Mouse (Mus musculus) frontal cortex, postnatal 25 days (tissue): Measurements from ENCODE around the gene Insl6.

Experiments
- DNase-seq, 2 experiments: peaks; one replicate each; pipeline ENCODE4 v3.0.0; 2022; ENCODE audit warnings: low spot score in 2 of 2

The Insl6 gene

GRCm38 (mm10) chr19:29325053-29325851, at the start of gene Insl6:
Gene Insl6 (minus strand): TSS chr19:29325356.
- DNase-seq = no peak

- no peak for DNase-seq
Measured at GRCm38 (mm10) chr19:29374947-29375346, 49.8 kb upstream of the Insl6 start.

- DNase-seq = no peak
Measured at GRCm38 (mm10) chr19:29373438-29373837, 48.3 kb upstream of the Insl6 start.

GRCm38 (mm10) chr19:29372621-29373020, 47.5 kb upstream of the Insl6 start:
- no peak for DNase-seq

- DNase-seq = no peak
Measured at GRCm38 (mm10) chr19:29372138-29372537, 47.0 kb upstream of the Insl6 start.

GRCm38 (mm10) chr19:29371284-29372081, 46.3 kb upstream of the Insl6 start:
- DNase-seq = no peak

- DNase-seq = no peak
Measured at GRCm38 (mm10) chr19:29370545-29371283, 45.6 kb upstream of the Insl6 start.

- DNase-seq = no peak
Measured at GRCm38 (mm10) chr19:29370112-29370511, 45.0 kb upstream of the Insl6 start.

- DNase-seq = no peak
Measured at GRCm38 (mm10) chr19:29368671-29369309, 43.6 kb upstream of the Insl6 start.

- no peak for DNase-seq
Measured at GRCm38 (mm10) chr19:29368041-29368440, 42.9 kb upstream of the Insl6 start.

GRCm38 (mm10) chr19:29366969-29367622, 41.9 kb upstream of the Insl6 start, which contains the start of the genes Plgrkt and Cd274:
Gene Plgrkt (minus strand): TSS chr19:29367390.
Gene Cd274 (plus strand): TSS chr19:29367455.
- DNase-seq = peak in 1 of 2 experiments; percentile 21

- no peak for DNase-seq
Measured at GRCm38 (mm10) chr19:29366226-29366968, 41.2 kb upstream of the Insl6 start.

- DNase-seq = no peak
Measured at GRCm38 (mm10) chr19:29365105-29365504, 39.9 kb upstream of the Insl6 start.

GRCm38 (mm10) chr19:29364076-29364475, 38.9 kb upstream of the Insl6 start:
- DNase-seq = no peak

- no peak for DNase-seq
Measured at GRCm38 (mm10) chr19:29363557-29363956, 38.4 kb upstream of the Insl6 start.

GRCm38 (mm10) chr19:29362173-29362930, 37.2 kb upstream of the Insl6 start:
- DNase-seq = no peak

GRCm38 (mm10) chr19:29361468-29362130, 36.4 kb upstream of the Insl6 start:
- DNase-seq = peak; percentile 75 to 83

- no peak for DNase-seq
Measured at GRCm38 (mm10) chr19:29360251-29360650, 35.1 kb upstream of the Insl6 start.

GRCm38 (mm10) chr19:29356281-29356680, 31.1 kb upstream of the Insl6 start:
- DNase-seq = no peak
